Mouse (Mus musculus) CH12.LX (cell line): ENCODE results near the gene Plxdc2. TPM values are rescaled to one million over a fixed set of nuclear protein-coding genes. Genes with fewer than 3 reads are reported as not detected.

ENCODE experiments used
- DNase-seq: peaks from one replicate; pipeline ENCODE4 v3.0.0-alpha.2; 2013; ENCODE audit errors: extremely low read depth
- H3K27ac ChIP-seq: 2 replicates; pipeline ENCODE4 v1.5.1; 2012; ENCODE audit warnings: low read depth, mild to moderate bottlenecking, control low read depth, moderate library complexity; ENCODE audit not compliant: insufficient read depth
- H3K27me3 ChIP-seq: replicated peaks from 2 replicates; pipeline ENCODE3; 2012; ENCODE audit warnings: inconsistent platforms
- H3K36me3 ChIP-seq, 2 experiments: replicated peaks in 1 of 2; 2 replicates each; pipeline versions ENCODE3 to v1.6.1; 2012; ENCODE audit warnings: inconsistent platforms in 1 of 2, low read length in 1 of 2, mild to moderate bottlenecking in 1 of 2, mixed read lengths in 1 of 2, moderate library complexity in 1 of 2; ENCODE audit not compliant: control insufficient read depth in 1 of 2, insufficient read depth in 1 of 2
- H3K4me1 ChIP-seq, 2 experiments: 2 replicates each; pipeline ENCODE4 v1.6.1; 2012; ENCODE audit warnings: inconsistent platforms in 1 of 2, moderate library complexity in 1 of 2; ENCODE audit not compliant: insufficient read depth in 2 of 2, control insufficient read depth in 1 of 2
- H3K4me2 ChIP-seq: 2 replicates; pipeline ENCODE4 v1.6.1; 2012; ENCODE audit warnings: low read depth, mild to moderate bottlenecking, control low read depth; ENCODE audit not compliant: poor library complexity, insufficient read depth, severe bottlenecking
- H3K4me3 ChIP-seq, 3 experiments: fragments of 150-350 bp in 1 of 3; sonication (generic) in 1 of 3; replicated peaks in 1 of 3; 2 replicates each; pipeline versions ENCODE3 to v1.5.1; 2011 to 2012; ENCODE audit warnings: low read depth in 2 of 3, low read length in 2 of 3, mild to moderate bottlenecking in 2 of 3, moderate library complexity in 2 of 3, control low read depth in 1 of 3, improper control_type of control experiment in 1 of 3, inconsistent platforms in 1 of 3, mixed read lengths in 1 of 3; ENCODE audit not compliant: poor library complexity in 1 of 3
- H3K79me2 ChIP-seq: replicated peaks from 2 replicates; pipeline ENCODE4 v1.6.1; 2012; ENCODE audit warnings: mild to moderate bottlenecking, moderate library complexity; ENCODE audit not compliant: control insufficient read depth, poor library complexity, insufficient read depth, severe bottlenecking; ENCODE audit errors: extremely low read depth
- H3K9ac ChIP-seq: 2 replicates; pipeline ENCODE4 v1.6.1; 2012; ENCODE audit warnings: low read depth, mild to moderate bottlenecking, control low read depth, moderate library complexity; ENCODE audit not compliant: insufficient read depth
- H3K9me3 ChIP-seq: replicated peaks from 2 replicates; pipeline ENCODE3; 2012; ENCODE audit warnings: low read length, inconsistent platforms, mixed read lengths
- CHD2 ChIP-seq: IDR thresholded peaks from 2 replicates; pipeline ENCODE4 v1.6.1; 2011; ENCODE audit warnings: low read length, improper control_type of control experiment
- CTCF ChIP-seq, 2 experiments: IDR thresholded peaks in 1 of 2; conservative IDR thresholded peaks in 1 of 2; 2 replicates each; pipeline ENCODE4 v1.5.1; 2011 to 2012; ENCODE audit warnings: low read depth in 2 of 2, low read length in 2 of 2, improper control_type of control experiment in 1 of 2, inconsistent platforms in 1 of 2, mild to moderate bottlenecking in 1 of 2, moderate library complexity in 1 of 2
- ELF1 ChIP-seq: IDR thresholded peaks from 2 replicates; pipeline ENCODE4 v1.6.1; 2014; ENCODE audit warnings: low read depth, mild to moderate bottlenecking, inconsistent platforms, low read length, improper control_type of control experiment
- GABPA ChIP-seq: IDR thresholded peaks from 2 replicates; pipeline ENCODE4 v1.6.1; 2012; ENCODE audit warnings: low read depth, low read length, improper control_type of control experiment, inconsistent platforms; ENCODE audit not compliant: insufficient replicate concordance
- HCFC1 ChIP-seq: IDR thresholded peaks from 2 replicates; pipeline ENCODE4 v1.6.1; 2012; ENCODE audit warnings: low read depth, mild to moderate bottlenecking, inconsistent platforms, low read length, improper control_type of control experiment
- IRF4 ChIP-seq: IDR thresholded peaks from 2 replicates; pipeline ENCODE4 v1.6.1; 2014; ENCODE audit warnings: low read depth, mild to moderate bottlenecking, inconsistent platforms, low read length, improper control_type of control experiment
- JUND ChIP-seq: conservative IDR thresholded peaks from 2 replicates; pipeline ENCODE4 v1.6.1; 2011; ENCODE audit warnings: low read depth, low read length, improper control_type of control experiment
- MAX ChIP-seq: IDR thresholded peaks from 2 replicates; pipeline ENCODE4 v1.6.1; 2011; ENCODE audit warnings: low read length, improper control_type of control experiment
- MAZ ChIP-seq: IDR thresholded peaks from 2 replicates; pipeline ENCODE4 v1.6.1; 2012; ENCODE audit warnings: low read depth, mild to moderate bottlenecking, inconsistent platforms, low read length, improper control_type of control experiment, moderate library complexity
- MEF2A ChIP-seq: IDR thresholded peaks from 2 replicates; pipeline ENCODE4 v1.6.1; 2014; ENCODE audit warnings: low read depth, mild to moderate bottlenecking, inconsistent platforms, low read length, improper control_type of control experiment, borderline replicate concordance
- MXI1 ChIP-seq: IDR thresholded peaks from 2 replicates; pipeline ENCODE4 v1.6.1; 2011; ENCODE audit warnings: mild to moderate bottlenecking, low read depth, low read length, improper control_type of control experiment
- NELFE ChIP-seq: IDR thresholded peaks from 2 replicates; pipeline ENCODE4 v1.6.1; 2011; ENCODE audit warnings: low read depth, low read length, improper control_type of control experiment
- NRF1 ChIP-seq: IDR thresholded peaks from 2 replicates; pipeline ENCODE4 v1.6.1; 2014; ENCODE audit warnings: low read depth, mild to moderate bottlenecking, inconsistent platforms, low read length, improper control_type of control experiment, moderate library complexity
- PAX5 ChIP-seq: IDR thresholded peaks from 2 replicates; pipeline ENCODE4 v1.6.1; 2012; ENCODE audit warnings: low read length, inconsistent platforms, mixed read lengths
- POLR2AphosphoS2 ChIP-seq: IDR thresholded peaks from 2 replicates; pipeline ENCODE4 v1.6.1; 2011; ENCODE audit warnings: low read depth, low read length, improper control_type of control experiment
- RAD21 ChIP-seq: IDR thresholded peaks from 2 replicates; pipeline ENCODE4 v1.6.1; 2011; ENCODE audit warnings: low read depth, mild to moderate bottlenecking, low read length, improper control_type of control experiment, moderate library complexity
- RCOR1 ChIP-seq: conservative IDR thresholded peaks from 2 replicates; pipeline ENCODE4 v1.6.1; 2012; ENCODE audit warnings: low read depth, mild to moderate bottlenecking, inconsistent platforms, low read length, improper control_type of control experiment
- SMC3 ChIP-seq: IDR thresholded peaks from 2 replicates; pipeline ENCODE4 v1.6.1; 2011; ENCODE audit warnings: low read depth, low read length, improper control_type of control experiment
- TBP ChIP-seq: conservative IDR thresholded peaks from 2 replicates; pipeline ENCODE4 v1.6.1; 2011; ENCODE audit warnings: low read depth, low read length, improper control_type of control experiment
- TCF12 ChIP-seq: IDR thresholded peaks from 2 replicates; pipeline ENCODE4 v1.6.1; 2014; ENCODE audit warnings: low read depth, mild to moderate bottlenecking, inconsistent platforms, low read length, improper control_type of control experiment
- UBTF ChIP-seq: IDR thresholded peaks from 2 replicates; pipeline ENCODE4 v1.6.1; 2012; ENCODE audit warnings: low read depth, mild to moderate bottlenecking, inconsistent platforms, low read length, improper control_type of control experiment, moderate library complexity
- ZC3H11A ChIP-seq: IDR thresholded peaks from 2 replicates; pipeline ENCODE4 v1.6.1; 2012; ENCODE audit warnings: low read depth, mild to moderate bottlenecking, inconsistent platforms, low read length, improper control_type of control experiment
- ZMIZ1 ChIP-seq: IDR thresholded peaks from 2 replicates; pipeline ENCODE4 v1.6.1; 2012; ENCODE audit warnings: low read depth, mild to moderate bottlenecking, inconsistent platforms, low read length, improper control_type of control experiment
- ZNF384 ChIP-seq: IDR thresholded peaks from 2 replicates; pipeline ENCODE4 v1.6.1; 2012; ENCODE audit warnings: low read depth, low read length, improper control_type of control experiment, inconsistent platforms
- dilution Hi-C: fragments of 300-500 bp; cut with MboI; formaldehyde crosslinking; loops from 2 replicates; pipeline ENCODE4 v1.14.3; 2020; ENCODE audit warnings: low sequenced_read_pairs; ENCODE audit not compliant: extremely low pct_unique_long_range_greater_than_20kb, extremely low pct_ligation_motif_present
- in situ Hi-C: fragments of 300-500 bp; cut with MboI; formaldehyde crosslinking; loops from 3 replicates; pipeline ENCODE4 v1.14.3; 2019; ENCODE audit warnings: low sequenced_read_pairs, low pct_ligation_motif_present, low pct_unique_long_range_greater_than_20kb, mixed read lengths
- polyA plus RNA-seq: library from polyadenylated mRNA; unstranded; fragments of >175 nt; gene quantifications from 2 replicates; pipeline ENCODE4 v1.2.1, GENCODE M21; 2012; ENCODE audit warnings: low read depth; ENCODE audit not compliant: insufficient read length
- total RNA-seq, 2 experiments: library from RNA; depleted of rRNA; stranded (reverse); fragments of 300-350 nt in 1 of 2; fragments of >200 nt in 1 of 2; gene quantifications; 2 replicates each; pipeline ENCODE4 v1.2.3; 2012 to 2014

The Plxdc2 gene
- total and polyA plus RNA-seq, 3 experiments: not detected

DNA sequence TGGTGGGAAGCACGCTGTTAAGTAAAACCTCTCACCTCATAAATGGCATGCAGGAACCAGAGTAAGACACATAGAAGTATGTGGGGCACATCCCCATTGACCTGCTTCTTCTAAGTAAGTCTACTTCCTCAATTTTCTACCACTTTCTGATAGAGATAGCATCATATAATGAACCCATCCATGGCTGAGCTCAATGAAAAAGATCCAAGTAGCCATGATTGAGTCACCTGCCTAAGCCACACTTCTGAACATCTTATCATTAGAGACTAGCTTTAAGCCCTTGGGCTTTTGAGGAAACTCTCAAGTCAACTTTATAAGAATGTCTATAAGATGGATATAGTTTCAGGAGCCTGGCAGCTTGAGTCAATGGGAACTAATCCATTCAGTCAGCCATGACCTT, 14.3 kb downstream of the Plxdc2 start:
- no peaks in the 10 kb centered on the region for H3K36me3 ChIP-seq
- H3K9ac ChIP-seq: no peak overlapping the region
- no peaks in the 10 kb centered on the region for H3K79me2 ChIP-seq
- no peak for DNase-seq
- no peak overlapping the region for H3K4me3 ChIP-seq
- in situ Hi-C loops (no loop called here), dilution Hi-C loops (no loop called here)
- no peak overlapping the region for H3K27ac ChIP-seq
- TF ChIP-seq MAX (no peak), RCOR1 (no peak), ZMIZ1 (no peak), TCF12 (no peak), UBTF (no peak), PAX5 (no peak), CTCF (conservative IDR thresholded peaks at IDR 0.05 in 1 of 2, IDR thresholded peaks at IDR 0.05 in 1 of 2; ENCODE audit: low read depth in 2 of 2, low read length in 2 of 2) (no peak), ZNF384 (no peak), JUND (no peak), IRF4 (no peak), NELFE (no peak), SMC3 (no peak), CHD2 (no peak), MAZ (no peak), TBP (no peak)
- no peak overlapping the region for H3K4me2 ChIP-seq
- H3K27me3 ChIP-seq: no peaks in the 10 kb centered on the region
- H3K9me3 ChIP-seq: no peaks in the 10 kb centered on the region
- peaks cover 0 to 8% of the 10 kb centered on the region in 2 experiments; a peak in 2 of 4 replicates for H3K4me1 ChIP-seq

- Histone ChIP-seq H3K4me2 (no peak overlapping the region), H3K9ac (no peak overlapping the region)
- in situ Hi-C loops: no loop called here
- TF ChIP-seq HCFC1 (no peak), TBP (no peak), ZMIZ1 (no peak), RAD21 (no peak), MXI1 (no peak), MEF2A (no peak), GABPA (no peak), MAZ (no peak), ELF1 (no peak), NRF1 (no peak), CTCF (conservative IDR thresholded peaks at IDR 0.05 in 1 of 2, IDR thresholded peaks at IDR 0.05 in 1 of 2; ENCODE audit: low read depth in 2 of 2, low read length in 2 of 2) (no peak), ZC3H11A (no peak), POLR2AphosphoS2 (no peak)
- TF ChIP-seq, all 38 proteins: peak for 0
- Histone ChIP-seq H3K4me1 (no peaks in the 10 kb centered on the region), H3K4me3 (no peak overlapping the region), H3K27ac (no peak overlapping the region), H3K9me3 (no peaks in the 10 kb centered on the region), H3K79me2 (no peaks in the 10 kb centered on the region), H3K27me3 (no peaks in the 10 kb centered on the region), H3K36me3 (no peaks in the 10 kb centered on the region)
- DNase-seq: no peak
- dilution Hi-C loops: no loop called here
Observed at GRCm38 (mm10) chr2:16374288-16374687, 18.2 kb downstream of the Plxdc2 start.
